Mouse (Mus musculus) heart, adult 18-20 months (tissue): ENCODE data around the gene Ppp1r27. TPM values are rescaled to one million over a fixed set of nuclear protein-coding genes. Genes with fewer than 3 reads are reported as not detected.
A peak's percentile ranks its signal among the peaks of the same experiment; 100 is the strongest.
"Not testable (repeated sequence)": the region's sequence is repeated elsewhere in the genome, so short reads cannot be mapped to it uniquely, and the experiment has no call there.

Source experiments
- DNase-seq, 2 experiments: peaks; one replicate each; pipeline ENCODE4 v3.0.0; 2021 to 2022; ENCODE audit warnings: mixed read lengths in 1 of 2
- total RNA-seq, 2 experiments: library from RNA; stranded (reverse); gene quantifications; 2 replicates each; pipeline ENCODE4 v1.2.3; 2021

Gene Ppp1r27
- total RNA-seq, 2 experiments from 2014 or later: 0.35 TPM; not detected in 1

- not testable (repeated sequence) for DNase-seq
Measured at GRCm38 (mm10) chr11:120514262-120514661, 36.7 kb downstream of the Ppp1r27 start.

GRCm38 (mm10) chr11:120512790-120513453 is 38.0 kb downstream of the Ppp1r27 start:
- DNase-seq: no peak

- DNase-seq: peak in 1 of 2 experiments; percentile 35
Measured at GRCm38 (mm10) chr11:120510375-120511030, 40.4 kb downstream of the Ppp1r27 start.

GRCm38 (mm10) chr11:120509940-120510339 is 41.0 kb downstream of the Ppp1r27 start:
- DNase-seq: no peak

GRCm38 (mm10) chr11:120508290-120508870 is 42.6 kb downstream of the Ppp1r27 start:
- no peak for DNase-seq

GRCm38 (mm10) chr11:120507611-120508289 is 43.2 kb downstream of the Ppp1r27 start:
- DNase-seq: no peak

- DNase-seq: no peak
Measured at GRCm38 (mm10) chr11:120506899-120507298, 44.0 kb downstream of the Ppp1r27 start.

- no peak for DNase-seq
Measured at GRCm38 (mm10) chr11:120505661-120506060, 45.3 kb downstream of the Ppp1r27 start.

- DNase-seq: no peak
Measured at GRCm38 (mm10) chr11:120501701-120502100, 49.2 kb downstream of the Ppp1r27 start.

- DNase-seq: no peak
Measured at GRCm38 (mm10) chr11:120501018-120501417, 49.9 kb downstream of the Ppp1r27 start.

GRCm38 (mm10) chr11:120500357-120500756 is 50.6 kb downstream of the Ppp1r27 start:
- DNase-seq: no peak

Other genes with a start within 250 kb of the Ppp1r27 start
- 100 to 1,000 TPM; 286 to 296 TPM for gene Actg1, start 202.6 kb downstream of the Ppp1r27 start, total RNA-seq
- gene Fscn2, start 189.6 kb downstream of the Ppp1r27 start, total RNA-seq: not detected
- gene Faap100, start 172.4 kb downstream of the Ppp1r27 start, total RNA-seq: 10 to 100 TPM; 10.6 to 11.7 TPM
- gene Nploc4, start 113.4 kb downstream of the Ppp1r27 start, total RNA-seq: 10 to 100 TPM; 62.0 to 65.2 TPM
- gene Tspan10, start 108.5 kb downstream of the Ppp1r27 start, total RNA-seq: 1 to 10 TPM; 1.0 to 2.3 TPM
- under 1 TPM in 1 of 2 experiments, not detected in 1; 0.57 TPM for gene Pde6g, start 97.6 kb downstream of the Ppp1r27 start, total RNA-seq
- gene Oxld1, start 93.1 kb downstream of the Ppp1r27 start, total RNA-seq: 10 to 100 TPM; 58.1 to 70.3 TPM
- gene Ccdc137, start 93.0 kb downstream of the Ppp1r27 start, total RNA-seq: 1 to 10 TPM; 6.0 to 7.3 TPM
- gene Arl16, start 83.5 kb downstream of the Ppp1r27 start, total RNA-seq: 10 to 100 TPM; 10.1 to 12.0 TPM
- 100 to 1,000 TPM; 245 to 267 TPM for gene Mrpl12, start 66.5 kb downstream of the Ppp1r27 start, total RNA-seq
- 10 to 100 TPM; 15.4 to 15.9 TPM for gene Slc25a10, start 59.3 kb downstream of the Ppp1r27 start, total RNA-seq
- under 1 TPM; 0.93 to 0.94 TPM for gene Gcgr, start 20.4 kb downstream of the Ppp1r27 start, total RNA-seq
- gene Mcrip1, start 1.4 kb downstream of the Ppp1r27 start, total RNA-seq: 10 to 100 TPM; 39.1 to 44.1 TPM
- 100 to 1,000 TPM; 230 TPM for gene P4hb, start 22.1 kb upstream of the Ppp1r27 start, total RNA-seq
- 100 to 1,000 TPM; 133 to 144 TPM for gene Arhgdia, start 30.5 kb upstream of the Ppp1r27 start, total RNA-seq
- 10 to 100 TPM; 44.1 to 46.9 TPM for gene Alyref, start 47.2 kb upstream of the Ppp1r27 start, total RNA-seq
- gene Anapc11, start 47.3 kb upstream of the Ppp1r27 start, total RNA-seq: 10 to 100 TPM; 84.4 to 89.0 TPM
- not detected for gene Npb, start 57.3 kb upstream of the Ppp1r27 start, total RNA-seq
- 10 to 100 TPM; 47.2 to 51.2 TPM for gene Pcyt2, start 66.8 kb upstream of the Ppp1r27 start, total RNA-seq
- gene Sirt7, start 74.1 kb upstream of the Ppp1r27 start, total RNA-seq: 1 to 10 TPM; 6.9 to 8.9 TPM
- 10 to 100 TPM; 33.7 to 35.7 TPM for gene Mafg, start 82.5 kb upstream of the Ppp1r27 start, total RNA-seq
- gene Pycr1, start 92.6 kb upstream of the Ppp1r27 start, total RNA-seq: 1 to 10 TPM; 1.1 to 1.3 TPM
- 10 to 100 TPM; 77.0 to 81.2 TPM for gene Myadml2, start 97.0 kb upstream of the Ppp1r27 start, total RNA-seq
- gene Notum, start 110.0 kb upstream of the Ppp1r27 start, total RNA-seq: under 1 TPM in 1 of 2 experiments, not detected in 1; 0.33 TPM
- gene Aspscr1, start 121.8 kb upstream of the Ppp1r27 start, total RNA-seq: 10 to 100 TPM; 28.5 to 31.3 TPM
- 10 to 100 TPM; 32.5 to 34.2 TPM for gene Cenpx, start 162.6 kb upstream of the Ppp1r27 start, total RNA-seq
- 1 to 10 TPM; 3.8 to 4.3 TPM for gene Lrrc45, start 162.8 kb upstream of the Ppp1r27 start, total RNA-seq
- 1 to 10 TPM; 1.1 to 1.3 TPM for gene Rac3, start 170.3 kb upstream of the Ppp1r27 start, total RNA-seq
- gene Dcxr, start 176.1 kb upstream of the Ppp1r27 start, total RNA-seq: 10 to 100 TPM; 16.6 to 16.7 TPM
- 10 to 100 TPM; 20.9 to 82.2 TPM for gene Cbr2, start 181.0 kb upstream of the Ppp1r27 start, total RNA-seq
- gene Hmga1b, start 211.7 kb upstream of the Ppp1r27 start, total RNA-seq: 10 to 100 TPM; 23.6 to 49.8 TPM
- gene Rfng, start 233.1 kb upstream of the Ppp1r27 start, total RNA-seq: 10 to 100 TPM; 11.4 to 11.5 TPM
- gene Gps1, start 233.1 kb upstream of the Ppp1r27 start, total RNA-seq: 10 to 100 TPM; 54.8 to 55.9 TPM
- gene Dus1l, start 245.3 kb upstream of the Ppp1r27 start, total RNA-seq: 10 to 100 TPM; 22.4 to 30.3 TPM